Comparison of ENCODE assay signal across 22 mouse cellular contexts in genomic region chr1:188919946-188920345, GRCm38 (mm10).
DNase-seq lines count a peak whose midpoint lies in the region; ATAC-seq and TF ChIP-seq lines count a peak whose summit lies in the region.
"Had no signal": no experiment of that assay in that cellular context is flagged by ENCODE, and none has a peak within 500 bp of the region (broad histone marks: within the 10 kb centered on the region; RNA-seq: fewer than 3 reads in every experiment).

No protein-coding gene starts in this region.

- no peak for TF ChIP-seq CTCF in kidney, postnatal 0 days (IDR thresholded peaks at IDR 0.05; ENCODE audit: low read depth)
- no peak for TF ChIP-seq CTCF in kidney, adult 2 months (conservative IDR thresholded peaks at IDR 0.05; ENCODE audit: insufficient read depth, insufficient read length, low read depth, low read length)
- no peak for TF ChIP-seq CTCF in stomach, postnatal 0 days (IDR thresholded peaks at IDR 0.05; ENCODE audit: low read depth)
- no peak for TF ChIP-seq CTCF in brain, embryonic 14.5 days (IDR thresholded peaks at IDR 0.05; ENCODE audit: borderline replicate concordance, extremely low read depth, insufficient read depth, insufficient read length)
- TF ChIP-seq CTCF in lung, adult 2 months (IDR thresholded peaks at IDR 0.05; ENCODE audit: insufficient read depth, low read length) = no peak

- no peak for TF ChIP-seq EP300 in stomach, postnatal 0 days (optimal IDR thresholded peaks at IDR 0.05)

- 27% methylated on average over 1 of the region's 1 CpGs for WGBS in kidney, postnatal 0 days
- 13% methylated on average over 1 of the region's 1 CpGs for WGBS in kidney, adult 2 months
- 11% methylated on average over 1 of the region's 1 CpGs for WGBS in stomach, embryonic 16.5 days
- WGBS in stomach, postnatal 0 days = 23% methylated on average over 1 of the region's 1 CpGs
- WGBS in lung, adult 2 months = 22% methylated on average over 1 of the region's 1 CpGs

- H3K9ac ChIP-seq in kidney, postnatal 0 days (ENCODE audit: low read depth, low read length) = no peak overlapping the region
- no peak overlapping the region for H3K9ac ChIP-seq in stomach, embryonic 16.5 days (ENCODE audit: low read length)
- H3K9ac ChIP-seq in stomach, postnatal 0 days (ENCODE audit: low read length) = no peak overlapping the region
- H3K9ac ChIP-seq: embryonic facial prominence, embryonic 12.5 days; limb, embryonic 15.5 days; liver, embryonic 14.5 days; lung, embryonic 15.5 days had no signal

- no peaks in the 10 kb centered on the region for H3K36me3 ChIP-seq in kidney, postnatal 0 days (ENCODE audit: insufficient read depth, low read length)
- H3K36me3 ChIP-seq in kidney, adult 2 months (ENCODE audit: control insufficient read depth, insufficient read depth, low read length) = no peaks in the 10 kb centered on the region
- no peaks in the 10 kb centered on the region for H3K36me3 ChIP-seq in stomach, embryonic 16.5 days (ENCODE audit: control insufficient read depth, insufficient read depth, low read length)
- no peaks in the 10 kb centered on the region for H3K36me3 ChIP-seq in stomach, postnatal 0 days (ENCODE audit: control insufficient read depth, insufficient read depth, low read length)
- H3K36me3 ChIP-seq: embryonic facial prominence, embryonic 12.5 days; heart, embryonic 10.5 days; limb, embryonic 15.5 days; lung, embryonic 15.5 days had no signal

- peak; percentile 8 for DNase-seq in kidney, postnatal 0 days (ENCODE audit: low spot score)
- DNase-seq in kidney, adult 2 months = no peak
- no peak for DNase-seq in stomach, postnatal 0 days (ENCODE audit: low spot score)
- DNase-seq in brain, embryonic 14.5 days (ENCODE audit: low read depth) = peak; percentile 25
- no peak for DNase-seq in lung, adult 2 months
- DNase-seq in urinary bladder, postnatal 10 days (ENCODE audit: low spot score) = no peak
- DNase-seq: adrenal gland, postnatal 25 days; cerebellum, adult 11-12 months; cerebellum, postnatal 10 days; kidney, postnatal 4 days; layer of hippocampus, adult 9-11 months; left cerebral cortex, postnatal 4 days; lung, postnatal 36 days had no signal

- no peaks in the 10 kb centered on the region for H3K4me1 ChIP-seq in kidney, postnatal 0 days (replicated peaks; ENCODE audit: insufficient read depth, low read length)
- no peaks in the 10 kb centered on the region for H3K4me1 ChIP-seq in kidney, adult 2 months (ENCODE audit: control insufficient read depth, insufficient read depth, low read length)
- no peaks in the 10 kb centered on the region for H3K4me1 ChIP-seq in stomach, embryonic 16.5 days (ENCODE audit: control insufficient read depth, insufficient read depth, low read length)
- no peaks in the 10 kb centered on the region for H3K4me1 ChIP-seq in stomach, postnatal 0 days (replicated peaks; ENCODE audit: control insufficient read depth, insufficient read depth)
- no peaks in the 10 kb centered on the region for H3K4me1 ChIP-seq in lung, adult 2 months (ENCODE audit: control insufficient read depth, insufficient read depth, low read length)
- H3K4me1 ChIP-seq: embryonic facial prominence, embryonic 12.5 days; heart, embryonic 10.5 days; limb, embryonic 15.5 days; lung, embryonic 15.5 days had no signal

- no peak overlapping the region for H3K4me3 ChIP-seq in kidney, postnatal 0 days (replicated peaks; ENCODE audit: low read depth, low read length)
- H3K4me3 ChIP-seq in kidney, adult 2 months (ENCODE audit: insufficient read depth, low read depth, low read length) = no peak overlapping the region
- no peak overlapping the region for H3K4me3 ChIP-seq in stomach, embryonic 16.5 days (replicated peaks; ENCODE audit: low read length)
- H3K4me3 ChIP-seq in stomach, postnatal 0 days (ENCODE audit: low read depth, low read length) = no peak overlapping the region
- no peak overlapping the region for H3K4me3 ChIP-seq in lung, adult 2 months (replicated peaks; ENCODE audit: extremely low read depth, low read depth, low read length)
- H3K4me3 ChIP-seq: embryonic facial prominence, embryonic 12.5 days; heart, embryonic 10.5 days; left cerebral cortex, adult 2 months; limb, embryonic 15.5 days; lung, embryonic 15.5 days had no signal

- no peak for TF ChIP-seq POLR2A in kidney, adult 2 months (IDR thresholded peaks at IDR 0.05; ENCODE audit: low read depth, low read length)
- TF ChIP-seq POLR2A in brain, embryonic 14.5 days (IDR thresholded peaks at IDR 0.05; ENCODE audit: borderline replicate concordance, extremely low read depth, insufficient read depth, insufficient read length, poor library complexity, severe bottlenecking) = no peak
- TF ChIP-seq POLR2A in lung, adult 2 months (IDR thresholded peaks at IDR 0.05; ENCODE audit: borderline replicate concordance, extremely low read depth, low read depth, low read length) = no peak

- H3K4me2 ChIP-seq in kidney, postnatal 0 days (ENCODE audit: low read length) = no peak overlapping the region
- H3K4me2 ChIP-seq in stomach, embryonic 16.5 days (ENCODE audit: low read depth, low read length) = no peak overlapping the region
- H3K4me2 ChIP-seq in stomach, postnatal 0 days (replicated peaks; ENCODE audit: low read depth) = no peak overlapping the region
- H3K4me2 ChIP-seq: embryonic facial prominence, embryonic 12.5 days; limb, embryonic 15.5 days; lung, embryonic 15.5 days had no signal

- H3K9me3 ChIP-seq in kidney, postnatal 0 days (replicated peaks; ENCODE audit: low read length) = no peaks in the 10 kb centered on the region
- H3K9me3 ChIP-seq in stomach, embryonic 16.5 days (replicated peaks; ENCODE audit: control insufficient read depth, low read length) = no peaks in the 10 kb centered on the region
- H3K9me3 ChIP-seq in stomach, postnatal 0 days (ENCODE audit: control insufficient read depth, low read length) = no peaks in the 10 kb centered on the region
- H3K9me3 ChIP-seq: embryonic facial prominence, embryonic 12.5 days; heart, embryonic 10.5 days; limb, embryonic 15.5 days; lung, embryonic 15.5 days had no signal

- 0 out of 2 replicates have a peak, but pooled peaks have one; percentile 10 for ATAC-seq in kidney, postnatal 0 days (replicated peaks; ENCODE audit: low FRiP score, low read depth)
- peak; percentile 53; the same call in 1 of the 2 replicates for ATAC-seq in stomach, embryonic 16.5 days (ENCODE audit: insufficient read depth, low FRiP score)
- no peak for ATAC-seq in stomach, postnatal 0 days (ENCODE audit: low FRiP score, low TSS enrichment)
- ATAC-seq: hindbrain, embryonic 16.5 days; intestine, embryonic 16.5 days had no signal

- no peaks in the 10 kb centered on the region for H3K27me3 ChIP-seq in kidney, postnatal 0 days (ENCODE audit: insufficient read depth, low read length)
- no peaks in the 10 kb centered on the region for H3K27me3 ChIP-seq in kidney, adult 2 months (replicated peaks; ENCODE audit: control insufficient read depth, insufficient read depth, low read length)
- no peaks in the 10 kb centered on the region for H3K27me3 ChIP-seq in stomach, embryonic 16.5 days (ENCODE audit: control insufficient read depth, insufficient read depth, low read length)
- no peaks in the 10 kb centered on the region for H3K27me3 ChIP-seq in stomach, postnatal 0 days (ENCODE audit: control insufficient read depth, insufficient read depth, low read length)
- H3K27me3 ChIP-seq: embryonic facial prominence, embryonic 12.5 days; limb, embryonic 15.5 days; lung, embryonic 15.5 days had no signal

- H3K27ac ChIP-seq in kidney, postnatal 0 days = no peak overlapping the region
- H3K27ac ChIP-seq in kidney, adult 2 months (ENCODE audit: insufficient read depth, low read depth, low read length) = no peak overlapping the region
- H3K27ac ChIP-seq in stomach, embryonic 16.5 days (ENCODE audit: low read length) = no peak overlapping the region
- no peak overlapping the region for H3K27ac ChIP-seq in stomach, postnatal 0 days (replicated peaks)
- H3K27ac ChIP-seq: embryonic facial prominence, embryonic 12.5 days; heart, embryonic 10.5 days; left cerebral cortex, adult 2 months; limb, embryonic 15.5 days; liver, embryonic 14.5 days; lung, embryonic 15.5 days had no signal

Comparison
In these comparisons a context has a peak if more than half of its experiments do, and no peak if none do; other contexts are left out.
1. DNase-seq: peak in kidney, postnatal 0 days (single experiment) and brain, embryonic 14.5 days (single experiment); none in kidney, adult 2 months (single experiment), stomach, postnatal 0 days (single experiment), lung, adult 2 months (single experiment) and urinary bladder, postnatal 10 days (single experiment).